Mouse (Mus musculus): ENCODE measurements around the gene Oasl1. TPM values are rescaled to one million over a fixed set of nuclear protein-coding genes. Genes with fewer than 3 reads are reported as not detected.
"Not testable (repeated sequence)": the region's sequence is repeated elsewhere in the genome, so short reads cannot be mapped to it uniquely, and the experiment has no call there.

Gene Oasl1
- polyA plus RNA-seq, 1 experiment from 2014 or later: 0.88 TPM

DNA sequence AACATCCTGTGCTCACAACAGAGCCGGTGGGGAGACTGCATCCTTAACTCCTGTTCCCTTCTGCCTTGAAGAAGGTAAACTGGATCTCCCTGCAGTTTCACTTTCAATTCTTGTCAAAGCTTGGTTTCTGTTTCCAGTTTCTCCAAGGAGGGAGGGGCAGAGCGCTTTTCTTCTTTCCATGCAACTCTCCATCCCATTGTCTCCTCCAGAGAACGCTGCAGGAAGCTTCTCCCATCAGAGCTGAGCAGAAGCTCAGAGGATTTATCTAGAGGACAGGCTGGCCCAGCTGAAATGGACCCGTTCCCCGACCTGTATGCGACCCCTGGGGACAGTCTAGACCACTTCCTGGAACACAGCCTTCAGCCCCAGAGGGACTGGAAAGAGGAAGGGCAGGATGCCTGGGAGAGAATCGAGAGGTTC lies 25.7 kb upstream of the Oasl1 start:
- no peak overlapping the region for H3K27ac ChIP-seq (replicated peaks)
- H3K4me3 ChIP-seq (replicated peaks): peak overlapping the region; percentile 25
- no peak for ATAC-seq (ENCODE audit: insufficient read depth)
- H3K4me2 ChIP-seq: peak overlapping the region; percentile 45
- H3K9me3 ChIP-seq (replicated peaks): no peaks in the 10 kb centered on the region
- WGBS (ENCODE audit: insufficient replicate concordance): 3% methylated on average over 7 of the region's 7 CpGs
- H3K4me1 ChIP-seq (replicated peaks): peaks cover 12% of the 10 kb centered on the region
- H3K36me3 ChIP-seq (replicated peaks): no peaks in the 10 kb centered on the region
- H3K27me3 ChIP-seq: peaks cover 7% of the 10 kb centered on the region; the same call in 1 of the 2 replicates
- no peak overlapping the region for H3K9ac ChIP-seq

DNA sequence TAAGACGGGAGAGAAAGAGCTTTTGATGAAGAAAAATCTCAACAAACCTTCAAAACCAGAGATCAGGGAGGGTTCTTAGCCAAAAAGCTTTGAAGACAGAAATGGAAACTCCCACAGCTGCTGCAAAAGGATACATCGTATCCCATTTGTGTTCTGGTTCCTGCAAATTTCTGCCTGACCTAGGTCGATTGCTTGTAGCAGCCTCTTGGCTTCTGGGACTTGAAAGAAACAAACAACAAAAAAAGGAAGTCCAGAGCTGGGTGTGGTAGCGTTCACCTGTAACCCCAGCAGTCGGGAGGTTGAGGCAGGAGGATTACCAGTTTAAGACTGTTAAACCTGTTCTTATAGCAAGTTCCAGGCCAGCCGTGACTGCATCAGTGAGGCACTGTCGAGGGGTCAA lies 24.2 kb upstream of the Oasl1 start:
- H3K4me2 ChIP-seq: no peak overlapping the region
- no peak overlapping the region for H3K9ac ChIP-seq
- no peak for ATAC-seq (ENCODE audit: insufficient read depth)
- 48% methylated on average over 7 of the region's 7 CpGs for WGBS (ENCODE audit: insufficient replicate concordance)
- peaks cover 7% of the 10 kb centered on the region; the same call in 1 of the 2 replicates for H3K27me3 ChIP-seq
- no peaks in the 10 kb centered on the region for H3K36me3 ChIP-seq (replicated peaks)
- H3K4me1 ChIP-seq (replicated peaks): peaks cover 12% of the 10 kb centered on the region
- H3K9me3 ChIP-seq (replicated peaks): no peaks in the 10 kb centered on the region
- no peak overlapping the region for H3K4me3 ChIP-seq (replicated peaks)
- no peak overlapping the region for H3K27ac ChIP-seq (replicated peaks)

DNA sequence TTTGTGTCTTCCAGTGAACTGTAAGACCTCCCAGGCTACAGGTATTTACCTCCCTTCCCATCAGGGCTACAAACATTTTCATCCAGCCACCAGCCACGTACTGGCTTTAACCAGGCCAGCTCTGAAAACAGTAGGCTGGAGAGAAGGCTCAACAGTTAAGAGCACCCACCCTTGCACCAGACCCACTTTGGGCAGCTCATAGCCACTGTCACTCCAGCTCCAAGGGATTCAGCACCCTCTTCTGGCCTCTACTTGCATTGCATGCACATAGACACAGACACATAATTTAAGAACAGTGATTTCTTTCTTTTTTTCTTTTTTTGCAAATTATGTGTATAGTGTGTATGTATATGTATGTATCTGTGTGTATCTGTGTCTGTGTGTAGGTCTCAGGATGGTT lies 20.6 kb upstream of the Oasl1 start:
- Histone ChIP-seq H3K9me3 (replicated peaks) (no peaks in the 10 kb centered on the region), H3K27ac (replicated peaks) (no peak overlapping the region), H3K4me2 (no peak overlapping the region), H3K4me3 (replicated peaks) (no peak overlapping the region), H3K9ac (no peak overlapping the region), H3K36me3 (replicated peaks) (no peaks in the 10 kb centered on the region), H3K4me1 (replicated peaks) (no peaks in the 10 kb centered on the region), H3K27me3 (peaks cover 7% of the 10 kb centered on the region; the same call in 1 of the 2 replicates)
- 26% methylated on average over 1 of the region's 1 CpGs for WGBS (ENCODE audit: insufficient replicate concordance)
- no peak for ATAC-seq (ENCODE audit: insufficient read depth)

DNA sequence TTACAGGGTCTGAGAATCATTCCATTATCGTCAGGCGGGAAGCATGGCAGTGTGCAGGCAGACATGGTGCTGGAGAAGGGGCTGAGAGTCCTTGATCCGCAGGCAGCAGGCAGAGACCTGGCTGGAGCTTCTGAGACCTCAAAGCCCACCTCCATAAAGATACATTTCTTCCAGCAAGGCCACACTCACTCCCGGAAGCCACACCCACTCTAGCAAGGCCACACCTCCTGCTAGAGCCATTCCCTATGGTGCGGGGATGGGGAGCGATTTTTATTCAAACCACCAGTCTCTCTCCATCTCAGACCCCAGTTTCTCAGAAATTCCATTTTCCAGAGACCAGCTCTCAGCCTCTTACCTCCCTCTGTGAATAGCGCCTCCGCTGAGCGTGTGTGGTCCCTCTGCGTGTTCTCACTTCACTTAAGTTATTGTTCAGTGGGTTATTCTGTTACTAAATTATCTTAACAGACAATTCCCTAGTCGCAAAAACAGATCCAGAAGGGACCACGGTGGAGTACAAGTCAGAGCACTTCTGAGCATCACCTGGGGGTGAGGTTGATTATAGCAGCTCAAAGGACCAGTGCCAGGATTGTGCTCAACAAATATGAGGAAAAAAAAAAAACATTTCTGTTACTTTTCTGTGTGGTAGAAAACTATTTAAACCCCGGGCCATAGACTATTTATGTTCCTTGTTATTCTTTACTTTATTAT lies 14.3 kb upstream of the Oasl1 start:
- no peak for ATAC-seq (ENCODE audit: insufficient read depth)
- H3K4me1 ChIP-seq (replicated peaks): no peaks in the 10 kb centered on the region
- H3K27me3 ChIP-seq: no peaks in the 10 kb centered on the region
- no peak overlapping the region for H3K4me3 ChIP-seq (replicated peaks)
- H3K9ac ChIP-seq: no peak overlapping the region
- no peak overlapping the region for H3K4me2 ChIP-seq
- no peak overlapping the region for H3K27ac ChIP-seq (replicated peaks)
- H3K9me3 ChIP-seq (replicated peaks): no peaks in the 10 kb centered on the region
- no peaks in the 10 kb centered on the region for H3K36me3 ChIP-seq (replicated peaks)
- WGBS (ENCODE audit: insufficient replicate concordance): 63% methylated on average over 13 of the region's 13 CpGs

GRCm38 (mm10) chr5:114913686-114914085 lies 9.4 kb upstream of the Oasl1 start:
- no peaks in the 10 kb centered on the region for H3K27me3 ChIP-seq
- H3K4me1 ChIP-seq (replicated peaks): no peaks in the 10 kb centered on the region
- H3K9me3 ChIP-seq (replicated peaks): no peaks in the 10 kb centered on the region
- no peak overlapping the region for H3K4me3 ChIP-seq (replicated peaks)
- H3K9ac ChIP-seq: no peak overlapping the region
- WGBS (ENCODE audit: insufficient replicate concordance): 44% methylated on average over 4 of the region's 4 CpGs
- no peak overlapping the region for H3K27ac ChIP-seq (replicated peaks)
- H3K4me2 ChIP-seq: no peak overlapping the region
- ATAC-seq (ENCODE audit: insufficient read depth): no peak
- H3K36me3 ChIP-seq (replicated peaks): no peaks in the 10 kb centered on the region

- H3K4me3 ChIP-seq (replicated peaks): no peak overlapping the region
- no peaks in the 10 kb centered on the region for H3K36me3 ChIP-seq (replicated peaks)
- no peaks in the 10 kb centered on the region for H3K9me3 ChIP-seq (replicated peaks)
- no peaks in the 10 kb centered on the region for H3K27me3 ChIP-seq
- 52% methylated on average over 8 of the region's 8 CpGs for WGBS (ENCODE audit: insufficient replicate concordance)
- H3K4me1 ChIP-seq (replicated peaks): no peaks in the 10 kb centered on the region
- ATAC-seq (ENCODE audit: insufficient read depth): no peak
- no peak overlapping the region for H3K27ac ChIP-seq (replicated peaks)
- no peak overlapping the region for H3K4me2 ChIP-seq
- no peak overlapping the region for H3K9ac ChIP-seq
Measured at GRCm38 (mm10) chr5:114914855-114915254, 8.2 kb upstream of the Oasl1 start.

GRCm38 (mm10) chr5:114915854-114916253 lies 7.2 kb upstream of the Oasl1 start:
- no peak for ATAC-seq (ENCODE audit: insufficient read depth)
- Histone ChIP-seq H3K4me1 (replicated peaks) (no peaks in the 10 kb centered on the region), H3K36me3 (replicated peaks) (no peaks in the 10 kb centered on the region), H3K9me3 (replicated peaks) (no peaks in the 10 kb centered on the region), H3K27ac (replicated peaks) (no peak overlapping the region), H3K4me2 (no peak overlapping the region), H3K27me3 (no peaks in the 10 kb centered on the region), H3K9ac (no peak overlapping the region), H3K4me3 (replicated peaks) (no peak overlapping the region)
- WGBS (ENCODE audit: insufficient replicate concordance): 58% methylated on average over 5 of the region's 5 CpGs

DNA sequence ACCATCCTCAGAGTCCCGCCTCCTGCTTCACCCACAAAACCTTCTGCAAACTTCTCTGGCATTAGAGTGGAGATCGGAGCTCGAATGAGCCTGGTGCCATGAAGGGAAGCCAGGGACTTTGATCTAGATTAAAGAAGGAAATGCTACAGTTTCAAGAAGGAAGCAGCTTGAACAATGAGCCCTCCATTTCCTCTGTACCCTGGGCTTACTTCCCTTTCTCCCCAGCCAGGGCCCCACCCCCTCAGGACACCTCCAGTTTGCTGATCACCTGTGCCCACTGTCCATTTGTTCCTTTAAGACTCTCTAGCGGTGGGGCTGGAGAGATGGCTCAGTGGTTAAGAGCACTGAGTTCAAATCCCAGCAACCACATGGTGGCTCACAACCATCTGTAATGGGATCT lies 6.3 kb upstream of the Oasl1 start:
- Histone ChIP-seq H3K36me3 (replicated peaks) (no peaks in the 10 kb centered on the region), H3K4me1 (replicated peaks) (peaks cover 2% of the 10 kb centered on the region; the same call in 1 of the 2 replicates), H3K4me2 (no peak overlapping the region), H3K27ac (replicated peaks) (no peak overlapping the region), H3K27me3 (no peaks in the 10 kb centered on the region), H3K4me3 (replicated peaks) (no peak overlapping the region), H3K9ac (no peak overlapping the region), H3K9me3 (replicated peaks) (no peaks in the 10 kb centered on the region)
- WGBS (ENCODE audit: insufficient replicate concordance): 34% methylated on average over 4 of the region's 4 CpGs
- ATAC-seq (ENCODE audit: insufficient read depth): no peak

- H3K9ac ChIP-seq; H3K9me3 ChIP-seq (replicated peaks); H3K4me1 ChIP-seq (replicated peaks); H3K36me3 ChIP-seq (replicated peaks); H3K27ac ChIP-seq (replicated peaks); H3K27me3 ChIP-seq; ATAC-seq (ENCODE audit: insufficient read depth); H3K4me2 ChIP-seq; H3K4me3 ChIP-seq (replicated peaks): not testable (repeated sequence)
- WGBS (ENCODE audit: insufficient replicate concordance): 82% methylated on average over 5 of the region's 5 CpGs
Measured at GRCm38 (mm10) chr5:114917357-114917756, 5.7 kb upstream of the Oasl1 start.

- ATAC-seq (ENCODE audit: insufficient read depth): peak; percentile 19; the same call in 1 of the 2 replicates
- H3K36me3 ChIP-seq (replicated peaks): no peaks in the 10 kb centered on the region
- H3K4me1 ChIP-seq (replicated peaks): peaks cover 18% of the 10 kb centered on the region
- H3K27ac ChIP-seq (replicated peaks): no peak overlapping the region; the same call in 1 of the 2 replicates
- 27% methylated on average over 19 of the region's 19 CpGs for WGBS (ENCODE audit: insufficient replicate concordance)
- H3K27me3 ChIP-seq: no peaks in the 10 kb centered on the region
- no peak overlapping the region for H3K4me3 ChIP-seq (replicated peaks)
- H3K9me3 ChIP-seq (replicated peaks): no peaks in the 10 kb centered on the region
- H3K9ac ChIP-seq: no peak overlapping the region
- H3K4me2 ChIP-seq: peak overlapping the region; percentile 54
Measured at GRCm38 (mm10) chr5:114921551-114922365, 1.3 kb upstream of the Oasl1 start.

GRCm38 (mm10) chr5:114922366-114922731 lies 691 bp upstream of the Oasl1 start:
- Histone ChIP-seq H3K9me3 (replicated peaks) (no peaks in the 10 kb centered on the region), H3K4me3 (replicated peaks) (no peak overlapping the region), H3K9ac (no peak overlapping the region; the same call in 1 of the 2 replicates), H3K27me3 (no peaks in the 10 kb centered on the region), H3K36me3 (replicated peaks) (no peaks in the 10 kb centered on the region), H3K4me2 (peak overlapping the region; percentile 54), H3K27ac (replicated peaks) (no peak overlapping the region; the same call in 1 of the 2 replicates), H3K4me1 (replicated peaks) (peaks cover 18% of the 10 kb centered on the region)
- no peak for ATAC-seq (ENCODE audit: insufficient read depth)
- WGBS (ENCODE audit: insufficient replicate concordance): 44% methylated on average over 10 of the region's 10 CpGs

Data from liver, embryonic 15.5 days (tissue).